Mouse (Mus musculus) skeletal muscle tissue, adult 2 months (tissue): ENCODE results near the gene Ntm.

Experiments used
- DNase-seq: peaks from one replicate; pipeline ENCODE4 v3.0.0-alpha.2; 2012; ENCODE audit warnings: low read depth, low spot score

The Ntm gene

DNA sequence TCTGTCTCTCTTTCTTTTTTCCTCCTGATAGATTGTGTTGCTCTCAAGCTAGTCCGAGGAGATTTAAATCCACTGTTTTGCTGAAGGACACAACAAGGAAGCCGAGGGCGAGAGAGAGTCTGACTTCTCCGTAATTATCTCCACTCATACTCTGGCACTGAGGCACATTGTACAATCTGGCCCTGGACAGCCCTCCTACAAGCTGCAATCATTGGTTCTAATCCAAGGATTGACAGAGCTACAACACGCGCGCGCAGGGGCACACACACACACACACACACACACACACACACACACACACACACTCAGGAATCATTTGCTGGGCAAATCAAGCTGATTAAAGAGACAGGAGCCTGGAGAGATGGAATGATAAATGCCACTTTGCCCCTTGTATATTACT is at the start of gene Ntm:
TSS of gene Ntm (minus strand) at position 164 of the 400 bp plus-strand sequence.
- DNase-seq, result peak; percentile 10

DNA sequence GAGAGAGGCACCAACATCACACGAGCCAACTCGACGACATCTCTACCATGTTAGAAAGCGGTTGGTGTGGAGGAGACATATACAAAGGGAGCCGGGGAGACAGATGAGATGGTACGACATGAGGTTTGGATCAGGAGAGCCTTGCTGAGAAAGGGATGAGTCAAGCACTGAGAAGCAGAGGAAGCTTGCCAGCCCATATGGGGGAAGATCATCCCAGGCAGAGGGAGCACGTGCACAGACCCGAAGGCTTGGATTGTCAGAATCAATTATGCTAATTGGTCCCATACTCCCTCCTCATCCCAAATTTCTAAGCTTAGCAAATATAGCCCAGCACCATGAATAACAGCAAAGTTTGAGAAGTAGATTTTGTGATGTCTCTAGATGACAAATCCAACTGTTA is 42.8 kb upstream of the Ntm start:
- DNase-seq, result no peak

DNA sequence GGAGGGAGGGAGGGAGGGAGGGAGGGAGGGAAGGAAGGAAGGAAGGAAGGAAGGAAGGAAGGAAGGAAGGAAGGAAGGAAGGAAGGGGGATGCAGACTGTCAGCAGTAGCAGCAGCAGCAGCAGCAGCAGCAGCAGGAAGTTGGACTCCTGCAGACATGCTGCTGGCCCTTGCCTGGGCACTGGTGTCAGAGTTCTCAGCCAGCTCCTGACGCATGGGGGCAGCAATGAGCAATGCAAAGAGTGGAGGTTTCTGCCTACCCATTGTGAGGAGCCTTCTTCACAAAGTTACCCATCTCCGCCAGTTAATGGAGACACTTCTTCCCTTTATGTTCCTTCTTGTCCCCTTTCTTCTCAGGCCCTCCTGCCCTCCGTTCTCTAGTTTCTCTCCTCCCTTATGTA is 40.7 kb upstream of the Ntm start:
- DNase-seq, result peak; percentile 15

DNA sequence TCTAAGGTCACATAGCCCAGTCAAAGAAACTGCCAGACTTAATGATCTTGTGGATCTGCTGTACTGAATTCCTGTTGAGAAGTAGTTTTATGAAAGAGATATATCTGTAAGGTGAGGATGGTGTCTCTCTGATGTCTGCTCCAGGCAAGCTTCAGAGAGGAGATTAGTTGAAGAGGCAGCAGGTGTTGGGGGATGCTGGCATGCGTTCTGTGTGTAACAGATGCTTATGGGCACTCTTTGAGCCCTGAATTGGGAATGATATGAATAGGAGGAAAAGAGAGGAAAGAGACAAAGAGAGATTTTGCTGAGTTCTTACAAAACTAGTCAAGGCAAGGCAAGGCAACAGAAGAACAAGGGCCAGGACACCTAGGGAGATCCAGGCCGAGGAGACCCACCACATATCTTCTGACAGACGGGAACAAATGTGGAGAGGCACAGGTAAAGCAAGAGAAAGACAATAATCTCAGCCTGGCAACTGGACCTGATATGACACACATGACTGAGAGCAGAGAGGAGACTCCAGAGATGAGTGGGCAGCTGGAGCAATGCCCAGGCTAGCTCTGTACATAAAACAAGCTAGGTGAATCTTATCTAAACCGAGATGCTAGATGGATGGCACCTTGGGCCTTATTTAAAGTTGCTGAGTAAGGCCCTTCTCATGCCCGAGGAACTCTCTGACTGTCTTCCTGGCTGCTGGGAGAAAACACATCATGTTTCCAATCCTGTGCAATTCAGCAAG is 18.4 kb upstream of the Ntm start:
- no peak for DNase-seq

DNA sequence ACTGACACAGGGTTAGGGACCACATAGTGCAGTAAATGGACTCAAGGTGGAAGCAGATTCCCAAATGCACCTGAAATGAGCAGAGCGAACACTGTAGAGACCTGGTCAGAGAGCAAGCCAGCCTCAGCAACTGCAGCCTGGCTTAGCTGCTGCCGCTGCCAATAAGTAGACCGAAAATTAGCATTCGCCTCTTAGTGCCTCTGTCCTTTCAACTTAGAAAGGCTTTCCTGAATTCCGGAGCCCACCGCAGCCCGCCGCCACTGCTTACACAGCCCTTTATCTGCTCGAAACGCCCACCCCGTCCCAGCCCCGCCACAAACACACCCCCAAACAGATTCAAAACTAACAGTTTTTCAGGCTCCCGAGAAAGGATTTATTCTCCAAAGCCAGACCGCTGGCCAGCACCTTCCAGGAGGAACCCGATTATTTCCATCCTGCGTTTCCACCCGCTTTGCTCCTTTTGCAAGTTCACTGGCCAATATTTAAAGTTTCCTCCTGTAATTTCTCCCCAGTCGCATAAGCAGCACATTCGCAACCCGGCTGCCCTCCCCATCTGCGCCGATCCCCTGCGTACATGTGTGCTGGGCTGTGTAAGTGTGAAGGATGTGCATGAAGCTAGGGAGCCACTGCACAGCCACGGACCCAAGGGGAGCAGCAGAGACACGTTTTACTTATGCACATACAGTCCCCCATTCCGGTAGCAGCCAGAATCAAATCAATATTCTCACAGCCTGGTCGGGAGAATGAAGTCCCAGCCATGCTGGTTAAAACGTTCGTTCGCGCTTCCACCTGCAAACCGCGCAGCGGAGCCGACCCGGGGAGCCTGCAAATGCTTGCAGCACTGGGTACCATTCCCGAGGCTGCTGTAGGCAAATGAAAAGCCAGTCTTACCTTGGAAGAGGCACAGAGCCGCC is 730 bp downstream of the Ntm start:
- DNase-seq, result no peak

DNA sequence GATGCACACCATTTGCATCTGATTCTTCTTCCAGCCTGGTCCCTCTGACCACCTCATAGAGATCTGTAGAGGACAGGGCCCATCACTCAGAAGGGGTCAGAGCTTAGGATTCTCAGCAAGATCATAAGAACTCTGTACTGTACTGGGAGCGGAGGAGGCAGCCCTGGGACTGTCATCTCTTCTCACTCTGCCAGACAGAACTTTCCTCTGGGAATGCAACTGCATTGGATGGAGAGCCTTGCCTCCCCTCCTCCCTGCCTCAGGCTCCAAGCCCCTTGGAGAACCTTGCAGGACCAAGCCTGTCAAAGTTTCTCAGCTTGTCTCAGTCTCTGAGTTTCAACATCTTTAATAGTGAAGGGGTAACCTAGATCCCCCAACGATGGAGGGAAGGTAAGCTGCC is 1.4 kb downstream of the Ntm start:
- DNase-seq, result no peak

DNA sequence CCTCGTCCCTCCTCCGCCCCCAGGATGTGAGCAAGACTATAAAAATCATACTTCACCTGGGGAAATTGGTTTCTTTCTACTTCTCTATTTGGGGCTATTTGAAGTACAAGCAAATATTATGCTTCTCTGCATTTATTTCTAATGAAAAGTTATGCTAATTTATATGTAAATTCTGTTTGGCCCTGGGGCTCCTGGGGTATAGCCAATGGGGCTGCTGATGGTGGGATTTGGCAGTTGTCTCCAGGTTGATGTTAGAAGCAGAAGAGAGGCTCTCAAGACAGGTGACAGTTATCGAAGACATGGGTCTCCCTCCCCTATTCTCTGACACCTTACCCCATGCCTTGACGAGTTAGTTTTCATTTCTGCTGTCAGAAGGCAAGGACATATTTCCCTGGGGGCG is 2.2 kb downstream of the Ntm start:
- no peak for DNase-seq

DNA sequence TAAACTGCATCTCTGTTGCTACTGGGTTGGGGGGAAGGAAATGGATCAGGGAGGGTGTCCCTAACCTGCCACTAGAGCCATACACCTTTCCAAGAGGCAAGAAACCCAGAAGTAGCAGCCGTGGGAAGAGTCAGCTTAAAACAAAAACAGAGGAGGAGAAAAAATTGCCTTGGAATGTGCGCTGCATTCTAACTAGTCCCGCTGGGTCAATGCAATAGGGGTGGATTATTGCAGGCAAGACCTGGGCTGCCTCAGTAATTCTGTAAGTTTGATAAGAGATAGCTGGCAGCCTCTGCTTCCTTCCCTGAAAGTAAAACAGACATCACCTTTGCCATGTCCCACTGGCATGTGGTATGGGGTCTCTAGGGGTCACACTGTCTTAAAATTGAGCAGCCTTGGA is 2.7 kb downstream of the Ntm start:
- no peak for DNase-seq

DNA sequence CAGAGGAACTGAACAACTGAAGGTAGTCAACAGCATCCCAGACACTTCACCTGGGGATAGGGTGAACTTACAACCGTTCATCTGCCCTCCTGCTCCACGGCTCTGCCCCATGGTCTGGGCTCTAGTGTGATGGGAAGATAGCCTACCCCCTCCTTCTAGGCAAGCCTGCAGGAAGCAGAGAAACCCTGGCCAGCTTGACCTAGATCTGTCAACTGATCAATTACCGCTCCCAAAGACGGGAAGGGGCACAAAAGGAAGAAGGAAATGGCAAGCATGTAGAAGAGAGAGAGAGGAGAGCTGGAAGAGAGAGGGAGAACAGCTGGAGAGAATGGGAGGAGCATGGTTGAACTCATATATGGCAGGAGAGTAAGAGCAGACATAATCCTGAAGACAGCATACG is 6.0 kb downstream of the Ntm start:
- DNase-seq, result no peak

DNA sequence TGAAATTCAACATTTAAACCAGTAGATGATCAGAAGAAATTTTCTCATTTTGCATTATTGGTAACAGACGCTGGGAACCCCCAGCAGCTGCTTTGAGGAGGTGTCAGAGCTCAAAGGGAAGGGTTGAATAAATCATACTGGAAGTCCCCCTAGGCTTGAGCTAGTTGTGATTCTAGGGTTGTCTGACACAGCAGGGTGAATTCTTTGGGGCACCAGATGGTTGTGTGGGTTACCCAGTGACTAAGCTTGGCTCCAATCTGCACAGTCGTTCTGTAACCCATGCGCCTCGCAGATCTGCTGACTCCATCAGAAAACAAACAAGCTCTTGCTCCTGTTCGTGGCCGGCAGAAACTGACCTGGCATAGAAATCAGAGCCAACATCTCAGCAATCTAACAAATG is 8.9 kb downstream of the Ntm start:
- DNase-seq, result no peak

DNA sequence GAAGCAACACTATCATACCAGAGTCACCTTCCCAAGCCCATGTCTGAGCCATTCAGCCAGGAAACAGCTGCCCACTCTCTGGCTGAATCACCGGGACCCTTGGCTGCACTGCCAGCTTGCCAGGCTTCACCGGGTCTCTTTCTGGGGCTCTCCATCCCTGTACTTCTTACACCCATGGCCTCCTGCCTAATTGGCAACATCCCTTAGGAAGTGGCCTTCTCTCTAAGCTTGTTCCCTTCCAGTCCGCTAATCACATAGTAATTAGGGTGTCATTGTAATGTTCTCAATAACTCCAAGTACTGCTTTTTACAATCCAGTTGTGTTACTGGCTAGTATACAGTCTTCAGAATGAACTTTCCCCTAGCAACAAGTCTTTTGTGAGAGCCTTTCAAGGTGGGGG is 13.9 kb downstream of the Ntm start:
- DNase-seq, result no peak

DNA sequence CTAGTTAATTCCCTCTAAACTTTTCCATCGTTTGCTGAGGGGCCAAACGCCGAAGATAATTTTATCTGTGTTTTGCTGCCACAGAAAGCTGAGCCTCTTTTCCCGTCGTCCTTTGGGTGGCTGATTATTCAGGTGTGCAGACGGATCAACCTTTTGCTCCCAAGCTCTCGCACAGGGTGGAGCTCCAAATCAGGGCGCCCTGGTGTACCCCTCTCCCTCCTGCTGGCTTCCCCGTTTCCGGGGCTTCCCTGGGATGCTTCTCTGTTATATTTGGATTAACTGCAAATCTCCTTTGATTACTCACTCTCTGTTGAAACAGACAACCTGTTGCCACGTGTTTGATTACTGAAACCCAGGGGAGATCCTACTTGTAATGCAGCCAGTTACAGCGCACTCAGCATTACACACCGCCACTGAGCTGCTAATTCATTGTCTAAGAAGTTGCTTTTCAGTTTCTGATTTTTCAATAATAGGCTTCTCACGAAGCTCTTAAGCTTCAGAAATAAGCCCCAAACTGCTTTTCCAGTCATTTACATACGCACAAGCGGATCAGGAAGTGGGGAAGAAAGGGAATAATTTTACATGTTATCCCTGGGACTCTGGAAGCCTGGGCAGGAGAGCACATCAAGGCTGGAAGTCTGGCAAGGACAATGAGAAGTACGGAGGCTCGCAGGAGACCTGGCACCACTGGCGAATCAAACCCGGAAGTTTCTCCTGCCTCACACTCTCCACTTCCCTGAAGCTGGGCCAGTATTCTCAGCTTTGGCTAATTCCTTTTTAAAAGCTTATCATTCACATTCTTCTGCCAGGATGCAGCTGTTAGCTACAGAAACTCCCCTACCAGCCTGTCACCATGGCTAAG is 19.5 kb downstream of the Ntm start:
- no peak for DNase-seq

DNA sequence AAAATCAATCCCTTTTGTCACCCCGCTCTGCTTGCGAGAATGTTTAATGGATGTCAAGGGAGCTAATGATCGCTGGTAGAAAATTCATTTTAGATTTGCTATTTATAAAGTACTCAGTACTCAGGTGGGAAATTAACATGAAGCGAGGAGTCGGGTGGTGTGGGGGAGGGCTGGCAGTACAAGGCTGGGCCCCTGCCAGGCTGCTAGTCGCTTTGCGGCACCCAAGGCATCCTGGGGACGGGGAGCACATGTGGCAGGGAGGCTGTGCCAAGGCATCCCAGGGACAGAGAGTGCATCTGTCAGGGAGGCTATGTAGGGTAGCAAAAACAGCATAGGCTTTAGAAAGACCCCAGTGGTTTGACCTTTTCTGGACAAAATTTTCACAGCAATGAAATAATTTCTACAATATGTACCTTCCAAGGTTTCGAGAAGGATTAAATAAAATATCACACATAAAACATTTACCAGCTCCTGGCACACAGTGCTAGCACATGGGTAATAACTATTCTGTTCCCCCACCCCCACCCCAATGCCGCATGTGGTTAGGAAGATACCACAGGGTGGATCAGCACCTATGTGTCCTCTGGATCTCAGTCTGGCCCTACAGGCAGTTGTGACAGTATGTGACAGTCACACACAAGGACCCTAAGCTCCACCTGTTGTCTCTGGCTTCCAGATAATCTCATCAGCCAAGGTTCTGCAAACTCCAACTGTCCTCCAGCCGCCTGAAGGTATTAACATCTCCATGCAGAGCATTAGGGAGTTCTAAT is 20.6 kb downstream of the Ntm start:
- DNase-seq, result no peak

DNA sequence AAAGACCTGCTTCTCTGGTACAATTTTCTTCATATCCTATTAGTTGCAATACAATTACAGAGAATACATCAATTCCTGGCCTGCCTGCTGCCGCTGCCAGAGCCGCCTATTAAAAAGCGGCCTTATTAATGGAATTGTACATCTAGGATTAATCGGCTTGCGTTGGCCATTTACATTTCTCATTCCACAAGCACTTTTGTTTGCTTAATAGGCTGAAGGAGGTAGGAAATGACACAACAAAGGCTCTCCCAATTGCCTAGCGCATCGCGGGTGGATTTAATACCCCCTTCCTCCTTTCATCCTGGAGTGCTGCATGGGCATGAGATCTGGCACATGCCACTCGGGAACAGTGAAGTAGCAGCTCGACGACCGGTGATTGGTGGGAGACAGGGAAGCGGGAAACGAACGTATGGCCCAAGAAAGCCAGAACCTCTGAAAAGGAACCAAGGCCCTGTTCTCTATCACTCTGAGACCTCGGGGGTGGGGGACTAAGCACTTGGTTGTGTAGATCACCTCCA is 23.4 kb downstream of the Ntm start:
- no peak for DNase-seq

DNA sequence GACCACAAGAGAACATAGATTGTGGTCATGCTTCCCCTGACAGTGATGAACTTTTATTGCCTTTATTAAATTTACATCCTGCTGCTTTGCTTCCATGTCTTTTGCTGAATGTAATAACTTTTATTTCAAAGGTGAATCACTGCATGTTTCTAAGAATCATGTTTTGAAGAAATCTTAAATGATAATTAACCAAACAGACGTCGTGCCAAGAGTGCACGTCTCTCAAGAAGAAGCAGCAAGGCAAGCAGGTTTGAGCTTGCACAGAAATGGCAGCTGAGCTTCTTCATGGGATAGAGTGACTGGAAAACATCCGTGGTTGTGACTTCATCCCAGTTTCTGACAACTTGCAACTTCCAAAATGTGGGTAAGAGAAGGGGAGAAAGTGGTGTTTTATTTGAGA is 34.1 kb downstream of the Ntm start:
- no peak for DNase-seq

DNA sequence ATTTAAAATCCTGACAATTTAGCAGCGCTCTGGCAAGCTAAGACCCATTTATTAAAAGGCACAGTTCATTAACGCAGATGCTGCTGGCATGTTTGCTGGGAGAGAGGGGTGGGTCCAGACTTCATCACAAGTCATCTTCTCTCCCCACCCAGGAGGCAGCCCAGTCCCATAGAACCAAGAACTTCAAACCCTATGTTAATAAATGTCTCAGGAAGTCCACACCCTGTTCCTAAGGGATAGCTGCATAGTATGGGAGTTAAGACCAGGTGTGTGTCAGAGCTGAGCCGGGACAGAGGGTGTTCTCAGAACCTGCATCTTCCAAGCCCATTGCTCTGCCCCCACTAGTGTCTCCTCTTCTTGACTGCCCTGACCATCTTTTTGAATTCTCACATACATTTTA is 37.6 kb downstream of the Ntm start:
- no peak for DNase-seq

DNA sequence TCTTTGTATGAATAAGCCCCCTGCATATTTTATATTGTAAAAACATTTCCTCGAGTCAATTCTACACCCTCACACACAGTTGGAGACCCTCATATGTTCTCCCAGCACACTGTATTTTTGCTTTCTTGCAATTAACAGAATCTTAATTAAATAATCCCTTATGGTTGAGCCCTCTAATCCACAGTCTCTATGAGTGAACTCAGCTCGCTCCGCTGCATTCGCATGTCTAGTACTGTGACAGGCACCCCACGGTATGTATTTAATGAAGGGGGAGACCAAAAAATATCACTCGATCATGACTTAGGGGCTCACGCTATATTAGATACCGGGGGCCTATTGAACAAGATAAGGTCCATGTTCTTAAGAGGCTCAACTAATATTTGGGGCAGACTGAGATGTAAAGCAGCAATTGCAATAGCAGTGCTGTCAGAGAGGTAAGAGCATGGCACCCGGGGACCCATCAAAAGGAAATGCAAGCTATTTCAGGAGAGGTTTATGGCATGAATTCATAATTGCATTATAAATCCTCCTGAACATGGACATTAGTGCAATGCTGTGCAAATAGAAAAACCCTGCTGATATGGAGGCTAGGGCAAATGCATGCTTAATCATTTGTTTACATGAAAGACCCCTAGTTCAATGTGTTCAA is 64.4 kb downstream of the Ntm start:
- no peak for DNase-seq

DNA sequence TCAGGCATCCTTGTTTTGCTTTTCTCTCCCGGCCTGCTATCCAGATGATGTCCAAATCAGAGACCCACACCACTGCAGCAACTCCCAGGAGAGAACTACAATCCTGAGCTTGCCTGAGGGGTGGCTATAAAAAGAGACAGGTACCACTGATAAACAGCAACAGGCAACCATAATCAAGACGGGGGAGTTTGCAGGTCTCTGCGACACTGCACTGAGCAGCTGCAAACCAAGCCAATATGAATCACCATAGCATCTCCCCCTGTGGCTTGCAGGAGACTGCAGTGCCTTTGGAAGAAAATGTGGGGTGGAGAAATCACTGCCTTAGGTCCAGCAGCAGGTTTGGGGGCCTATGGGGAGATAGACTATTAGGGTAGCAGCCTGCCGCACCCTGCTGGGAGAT is 65.5 kb downstream of the Ntm start:
- no peak for DNase-seq

DNA sequence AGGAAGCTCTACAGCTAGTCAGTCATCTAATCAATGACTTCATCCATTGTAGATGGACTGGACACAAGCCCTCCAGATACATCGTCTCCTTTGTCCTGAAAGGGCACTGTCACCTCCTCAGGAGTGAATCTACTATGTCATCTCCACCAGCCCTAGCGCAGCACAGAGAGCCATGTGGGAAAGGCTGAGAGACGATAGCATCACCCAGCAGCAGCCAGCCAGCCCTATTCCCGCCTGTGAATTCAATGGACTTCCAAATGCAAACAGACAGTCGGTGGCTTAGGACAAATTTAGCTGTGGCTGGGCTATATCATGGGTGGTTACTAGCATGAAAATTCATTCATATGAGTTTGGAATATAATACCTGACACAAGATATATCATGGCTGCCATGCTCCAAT is 70.1 kb downstream of the Ntm start:
- no peak for DNase-seq

DNA sequence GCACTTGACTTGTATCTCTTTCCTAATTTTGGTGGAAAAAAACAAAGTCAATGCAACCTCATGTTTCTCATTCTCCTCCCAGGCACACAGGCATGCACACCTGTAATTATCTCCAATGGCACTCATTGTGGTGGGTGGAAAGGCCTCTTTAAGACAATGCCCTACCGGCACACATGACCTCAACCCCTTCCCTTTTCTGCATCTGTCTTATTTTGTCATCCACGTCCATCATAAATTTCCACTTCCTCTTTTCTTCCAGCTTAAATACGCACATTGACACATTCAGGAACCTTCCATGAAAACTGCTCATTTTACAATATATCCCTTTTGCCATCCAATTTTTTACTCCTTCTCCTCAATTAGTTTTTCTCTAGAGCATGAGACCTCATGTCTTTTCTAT is 74.2 kb downstream of the Ntm start:
- no peak for DNase-seq

DNA sequence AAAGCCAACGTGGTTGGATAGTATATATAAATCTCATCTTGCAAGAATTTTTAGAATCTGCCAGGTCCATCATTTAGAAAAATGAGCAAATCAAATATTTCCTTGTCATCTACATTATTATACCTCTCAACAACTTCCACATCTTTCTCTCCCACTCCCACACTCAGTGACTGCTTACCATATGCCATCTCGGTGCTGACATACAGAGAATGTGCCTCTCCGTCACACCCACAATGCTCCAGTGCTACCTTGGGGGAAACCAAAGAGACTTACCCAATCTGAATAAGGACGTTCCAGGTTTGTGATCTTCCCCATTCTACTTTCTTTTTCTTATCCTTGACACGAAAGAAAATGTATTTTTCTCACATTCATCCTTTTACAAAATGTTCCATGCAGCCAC is 75.0 kb downstream of the Ntm start:
- DNase-seq, result no peak
